Mouse (Mus musculus) adrenal gland, postnatal 25 days (tissue): ENCODE data around the gene Amhr2. TPM values are rescaled to one million over a fixed set of nuclear protein-coding genes. Genes with fewer than 3 reads are reported as not detected.

Experiments used
- DNase-seq: peaks from one replicate; pipeline ENCODE4 v3.0.0; 2021; ENCODE audit warnings: mixed read lengths
- total RNA-seq: library from RNA; stranded (reverse); gene quantifications from 2 replicates; pipeline ENCODE4 v1.2.3, GENCODE M21; 2021

Gene Amhr2
- total RNA-seq, 1 experiment from 2014 or later = 1.4 TPM

- DNase-seq = no peak
Measured at GRCm38 (mm10) chr15:102424657-102425056, 20.5 kb upstream of the Amhr2 start.

GRCm38 (mm10) chr15:102426963-102427362, 18.2 kb upstream of the Amhr2 start:
- no peak for DNase-seq

- DNase-seq = no peak
Measured at GRCm38 (mm10) chr15:102432046-102432445, 13.1 kb upstream of the Amhr2 start.

- no peak for DNase-seq
Measured at GRCm38 (mm10) chr15:102433173-102433572, 12.0 kb upstream of the Amhr2 start.

- DNase-seq = peak; percentile 81
Measured at GRCm38 (mm10) chr15:102442490-102442889, 2.7 kb upstream of the Amhr2 start.

GRCm38 (mm10) chr15:102446448-102446847, 1.3 kb downstream of the Amhr2 start:
- no peak for DNase-seq

GRCm38 (mm10) chr15:102449366-102449765, 4.2 kb downstream of the Amhr2 start:
- DNase-seq = no peak

GRCm38 (mm10) chr15:102450928-102451327, 5.8 kb downstream of the Amhr2 start:
- peak; percentile 51 for DNase-seq

GRCm38 (mm10) chr15:102451666-102452430, 6.7 kb downstream of the Amhr2 start:
- peak; percentile 15 for DNase-seq

- peak; percentile 18 for DNase-seq
Measured at GRCm38 (mm10) chr15:102455993-102456392, 10.8 kb downstream of the Amhr2 start.

GRCm38 (mm10) chr15:102458050-102458736, 13.0 kb downstream of the Amhr2 start:
- DNase-seq = no peak

GRCm38 (mm10) chr15:102458904-102459317, 13.7 kb downstream of the Amhr2 start, which contains the start of gene Prr13:
TSS of gene Prr13 (plus strand) at chr15:102459028.
- peak; percentile 84 for DNase-seq

- DNase-seq = no peak
Measured at GRCm38 (mm10) chr15:102459381-102459780, 14.2 kb downstream of the Amhr2 start.

GRCm38 (mm10) chr15:102459847-102460246, 14.7 kb downstream of the Amhr2 start:
- no peak for DNase-seq

GRCm38 (mm10) chr15:102460409-102460808, 15.2 kb downstream of the Amhr2 start:
- no peak for DNase-seq

- no peak for DNase-seq
Measured at GRCm38 (mm10) chr15:102460971-102461370, 15.8 kb downstream of the Amhr2 start.

GRCm38 (mm10) chr15:102461430-102462075, 16.4 kb downstream of the Amhr2 start:
- no peak for DNase-seq

- DNase-seq = no peak
Measured at GRCm38 (mm10) chr15:102463666-102464065, 18.5 kb downstream of the Amhr2 start.

GRCm38 (mm10) chr15:102468675-102469370, 23.7 kb downstream of the Amhr2 start:
- DNase-seq = no peak

GRCm38 (mm10) chr15:102470183-102470604, 25.0 kb downstream of the Amhr2 start, which contains the start of gene Pcbp2:
TSS of gene Pcbp2 (plus strand) at chr15:102470539.
- peak; percentile 96 for DNase-seq

GRCm38 (mm10) chr15:102470605-102471294, 25.6 kb downstream of the Amhr2 start:
- peak; percentile 85 for DNase-seq

- no peak for DNase-seq
Measured at GRCm38 (mm10) chr15:102471295-102471645, 26.1 kb downstream of the Amhr2 start.
